Mouse (Mus musculus) cerebellum, adult 11 months (tissue): ENCODE results near the gene Ptpn3.
A peak's percentile ranks its signal among the peaks of the same experiment; 100 is the strongest.
"Not testable (repeated sequence)": the region's sequence is repeated elsewhere in the genome, so short reads cannot be mapped to it uniquely, and the experiment has no call there.

Source experiments
- DNase-seq: peaks from one replicate; pipeline ENCODE4 v3.0.0; 2022

The Ptpn3 gene

GRCm38 (mm10) chr4:57298181-57298580 lies 3.5 kb downstream of the Ptpn3 start:
- no peak for DNase-seq

DNA sequence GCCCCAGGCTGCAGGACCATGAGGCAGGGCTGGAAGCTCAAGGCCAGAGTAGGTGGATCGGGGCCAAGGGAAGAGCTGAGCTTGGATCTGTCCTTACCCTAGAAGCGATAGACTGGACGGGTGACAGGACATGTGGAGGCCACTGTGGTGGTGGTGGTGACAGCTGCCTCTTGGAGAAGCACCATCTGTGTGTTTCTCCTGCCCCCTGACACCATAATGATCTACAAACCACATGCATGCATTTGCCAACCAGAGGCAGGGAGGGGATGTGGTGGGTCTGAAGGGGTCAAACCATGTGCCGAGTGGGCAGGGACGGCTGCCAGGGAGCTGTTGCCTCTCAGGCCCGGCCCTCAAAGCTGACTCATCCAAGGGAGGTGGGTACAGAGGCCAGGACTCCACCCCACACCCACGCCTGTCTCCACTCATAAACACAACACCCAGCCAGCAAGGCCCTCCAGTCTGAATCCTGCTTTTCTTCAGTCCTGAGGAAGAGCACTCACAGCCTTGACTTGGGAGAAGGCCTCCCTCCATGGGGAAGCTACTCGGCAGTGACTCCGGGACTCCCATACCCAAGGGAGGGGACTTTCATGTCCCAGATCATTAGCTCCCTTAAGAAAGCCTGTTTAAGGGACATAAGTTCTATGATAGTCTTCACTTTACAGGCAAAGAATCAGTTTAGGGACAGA lies 6.5 kb downstream of the Ptpn3 start:
- DNase-seq: peak; percentile 79

DNA sequence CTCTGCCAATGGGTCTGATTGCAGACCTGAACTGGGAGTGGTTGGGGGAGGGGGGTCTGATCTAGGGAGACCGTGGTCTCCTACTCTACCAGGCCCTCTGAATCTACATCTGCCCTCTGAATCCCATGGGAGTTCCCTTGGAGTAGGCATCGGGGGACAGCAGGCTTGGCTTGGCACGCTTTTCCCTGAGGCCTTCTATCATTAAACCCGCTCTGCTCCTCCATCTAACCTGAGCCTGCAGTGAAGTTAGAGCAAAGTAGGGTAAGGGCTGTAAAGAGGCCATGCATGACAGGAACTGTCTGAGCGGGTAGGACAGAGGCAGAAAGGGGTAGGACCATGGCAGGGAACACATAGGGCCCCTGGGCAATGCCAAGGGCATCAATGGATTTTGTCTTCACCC lies 9.0 kb downstream of the Ptpn3 start:
- no peak for DNase-seq

GRCm38 (mm10) chr4:57290049-57290448 lies 11.6 kb downstream of the Ptpn3 start:
- DNase-seq: no peak

GRCm38 (mm10) chr4:57287808-57288207 lies 13.8 kb downstream of the Ptpn3 start:
- no peak for DNase-seq

DNA sequence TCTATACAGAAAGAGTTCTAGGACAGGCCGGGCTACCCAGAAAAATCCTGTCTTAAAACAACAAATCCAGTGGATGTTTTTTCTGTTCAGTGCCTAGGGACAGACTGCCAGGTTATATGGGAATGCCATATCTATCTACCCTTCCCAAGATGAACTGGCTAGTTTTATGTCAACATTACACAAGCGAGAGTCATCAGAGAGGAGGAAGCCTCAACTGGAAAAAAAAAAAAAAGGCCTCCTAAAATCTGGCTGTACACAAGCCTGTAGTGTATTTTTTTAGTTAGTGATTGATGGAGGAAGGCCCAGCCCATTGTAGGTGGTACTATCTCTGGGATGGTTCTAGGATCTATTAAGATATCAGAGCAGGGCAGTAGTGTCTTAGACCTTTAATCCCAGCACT lies 16.4 kb downstream of the Ptpn3 start:
- no peak for DNase-seq

- DNase-seq: no peak
These were observed 18.4 kb downstream of the Ptpn3 start for GRCm38 (mm10) chr4:57283189-57283588.

- DNase-seq: no peak
These were observed 19.0 kb downstream of the Ptpn3 start for GRCm38 (mm10) chr4:57282630-57283029.

DNA sequence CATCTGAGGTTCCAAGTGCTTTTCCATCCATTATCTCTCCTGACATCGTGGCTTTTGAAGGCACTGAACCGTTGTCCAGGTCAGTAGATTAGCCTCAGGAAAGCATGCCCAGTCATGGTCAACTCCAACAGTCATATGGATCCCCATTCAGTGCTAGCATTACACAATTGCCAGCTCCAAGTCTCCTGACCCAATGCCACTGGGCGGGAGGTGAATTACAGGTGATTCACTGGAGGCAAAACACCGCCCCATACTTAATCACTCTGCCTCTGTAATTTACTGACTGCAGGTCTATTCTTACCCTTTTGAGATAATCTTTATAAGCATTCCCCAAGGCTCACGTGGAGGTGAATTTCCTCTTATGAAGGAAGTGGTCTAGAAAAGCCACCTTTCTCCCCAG lies 19.5 kb downstream of the Ptpn3 start:
- DNase-seq: no peak

DNA sequence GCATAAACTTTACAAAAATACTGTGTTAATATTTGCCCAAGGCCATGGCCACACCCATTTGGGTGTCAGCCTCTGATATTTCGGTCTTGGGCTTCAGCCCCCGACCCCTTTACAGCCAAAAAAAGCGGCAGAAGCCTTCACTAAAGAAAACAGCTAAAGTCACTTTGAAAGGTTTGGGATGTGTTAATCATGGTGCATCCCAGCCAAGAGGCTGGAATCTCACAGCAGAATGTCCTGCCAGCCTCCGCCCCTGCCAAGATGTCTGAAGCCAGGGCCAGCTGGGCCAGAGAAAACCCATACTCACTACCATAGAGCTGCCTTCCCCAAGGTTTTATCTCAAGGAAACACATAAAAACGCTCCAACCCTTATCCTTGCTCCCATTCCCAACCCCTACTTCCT lies 20.7 kb downstream of the Ptpn3 start:
- DNase-seq: peak; percentile 45

- no peak for DNase-seq
These were observed 22.4 kb downstream of the Ptpn3 start for GRCm38 (mm10) chr4:57279229-57279628.

- DNase-seq: no peak
These were observed 22.8 kb downstream of the Ptpn3 start for GRCm38 (mm10) chr4:57278812-57279211.

DNA sequence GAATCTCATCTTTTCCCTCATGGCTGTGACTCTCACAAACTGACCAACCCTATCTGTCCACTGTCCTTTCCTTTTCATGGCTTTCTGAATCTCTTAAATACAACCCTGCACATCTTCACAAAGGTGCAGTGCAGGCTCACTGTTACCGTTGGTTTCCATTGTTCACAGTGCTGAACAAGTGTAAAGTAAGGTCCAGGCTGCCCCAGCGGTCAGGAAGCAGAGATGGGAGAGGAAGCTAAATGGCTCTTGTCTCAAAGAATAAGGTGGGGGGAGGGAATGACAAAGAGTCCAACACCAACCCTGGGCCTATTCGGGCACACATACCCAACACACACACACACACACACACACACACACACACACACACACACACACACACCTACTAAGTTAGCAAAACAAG lies 24.0 kb downstream of the Ptpn3 start:
- no peak for DNase-seq

DNA sequence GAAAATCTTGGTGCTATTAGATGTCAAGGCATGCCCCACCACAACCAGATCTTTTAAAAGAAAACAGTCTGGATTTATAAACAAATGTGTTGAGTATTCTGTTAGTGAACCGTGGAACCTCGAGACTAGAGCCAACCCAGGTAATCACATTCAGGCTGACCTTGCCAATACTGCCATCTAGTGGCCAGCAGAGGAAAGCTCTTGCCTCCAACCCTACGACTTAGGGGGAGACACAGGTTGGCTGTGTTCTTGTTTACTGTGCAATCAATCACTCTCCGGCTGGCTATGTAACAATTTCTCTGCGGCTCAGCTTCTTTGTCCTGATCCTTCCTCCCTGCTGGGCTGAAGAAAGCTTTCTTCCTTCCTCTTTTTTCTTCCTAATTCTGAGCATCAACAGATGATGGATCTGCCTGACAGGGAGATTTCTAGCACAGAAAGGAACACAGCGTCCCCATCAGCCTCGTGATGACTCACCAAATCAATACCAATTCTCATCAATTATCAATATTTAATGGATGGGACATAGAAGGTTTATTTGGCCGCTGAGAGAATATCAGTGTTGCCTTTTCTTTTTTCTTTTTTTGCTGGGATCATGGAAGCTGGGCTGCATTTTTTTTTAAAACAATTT lies 26.4 kb downstream of the Ptpn3 start:
- DNase-seq: peak; percentile 63

- DNase-seq: no peak
These were observed 27.8 kb downstream of the Ptpn3 start for GRCm38 (mm10) chr4:57273532-57274502.

DNA sequence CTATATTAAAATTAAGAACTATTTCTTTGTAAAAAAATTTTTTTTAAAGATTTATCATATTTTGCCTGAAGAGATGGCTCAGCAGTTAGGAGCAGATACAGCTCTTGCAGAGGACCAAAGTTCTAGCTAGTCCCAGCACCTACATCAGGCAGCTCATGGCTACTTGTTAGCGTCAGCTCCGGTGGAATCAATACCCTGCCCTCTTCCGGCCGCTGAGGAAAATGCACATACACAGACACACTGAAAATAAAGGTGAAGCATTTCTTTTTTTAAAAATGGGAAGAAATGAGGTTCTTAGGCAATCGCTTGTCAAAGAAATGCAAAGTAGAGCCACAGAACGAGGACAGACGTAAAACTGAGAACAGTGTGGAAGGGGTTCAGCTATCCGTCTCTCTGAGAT lies 30.6 kb downstream of the Ptpn3 start:
- DNase-seq: no peak

GRCm38 (mm10) chr4:57270489-57270888 lies 31.1 kb downstream of the Ptpn3 start:
- DNase-seq: not testable (repeated sequence)

- no peak for DNase-seq
These were observed 32.3 kb downstream of the Ptpn3 start for GRCm38 (mm10) chr4:57269344-57269743.

DNA sequence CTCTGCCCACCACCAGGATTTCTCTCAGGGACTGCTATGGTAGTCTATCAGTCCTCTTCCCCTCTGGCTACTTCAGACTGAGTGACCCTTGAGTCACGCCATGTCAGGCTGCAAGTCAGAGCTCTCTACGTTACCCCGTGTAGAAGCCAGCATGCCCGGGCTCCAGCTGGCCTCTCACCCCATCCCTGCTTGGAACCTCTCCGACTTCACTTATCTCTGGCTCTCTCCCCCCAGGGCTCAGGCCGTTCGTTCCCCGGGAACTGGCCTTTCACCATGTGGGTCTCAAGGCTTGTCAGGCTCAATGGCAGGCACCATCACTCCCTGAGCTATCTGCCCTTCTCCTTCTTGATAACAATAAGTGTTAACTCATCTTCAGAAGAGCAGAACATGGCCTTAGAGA lies 33.3 kb downstream of the Ptpn3 start:
- DNase-seq: no peak

DNA sequence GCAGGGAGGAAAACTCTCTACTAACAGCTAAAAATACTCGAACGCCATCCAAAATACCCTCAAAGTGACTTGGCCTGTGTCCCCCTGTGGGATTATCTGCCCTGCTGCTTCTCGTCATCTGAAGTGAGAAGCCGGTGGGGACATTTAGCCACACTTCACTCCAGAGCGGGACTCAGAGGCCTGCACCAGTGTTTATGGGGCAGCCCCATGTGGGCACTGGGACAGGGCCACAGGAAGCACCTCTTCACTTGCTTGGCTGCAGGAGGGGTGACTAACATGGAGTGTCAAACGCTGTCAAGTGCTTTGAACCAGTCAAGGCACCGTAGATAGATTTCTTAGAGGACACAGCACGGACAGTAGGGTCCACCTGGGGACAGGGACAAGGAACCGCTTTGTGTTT lies 35.2 kb downstream of the Ptpn3 start:
- DNase-seq: no peak

- DNase-seq: no peak
These were observed 37.9 kb downstream of the Ptpn3 start for GRCm38 (mm10) chr4:57263695-57264094.

DNA sequence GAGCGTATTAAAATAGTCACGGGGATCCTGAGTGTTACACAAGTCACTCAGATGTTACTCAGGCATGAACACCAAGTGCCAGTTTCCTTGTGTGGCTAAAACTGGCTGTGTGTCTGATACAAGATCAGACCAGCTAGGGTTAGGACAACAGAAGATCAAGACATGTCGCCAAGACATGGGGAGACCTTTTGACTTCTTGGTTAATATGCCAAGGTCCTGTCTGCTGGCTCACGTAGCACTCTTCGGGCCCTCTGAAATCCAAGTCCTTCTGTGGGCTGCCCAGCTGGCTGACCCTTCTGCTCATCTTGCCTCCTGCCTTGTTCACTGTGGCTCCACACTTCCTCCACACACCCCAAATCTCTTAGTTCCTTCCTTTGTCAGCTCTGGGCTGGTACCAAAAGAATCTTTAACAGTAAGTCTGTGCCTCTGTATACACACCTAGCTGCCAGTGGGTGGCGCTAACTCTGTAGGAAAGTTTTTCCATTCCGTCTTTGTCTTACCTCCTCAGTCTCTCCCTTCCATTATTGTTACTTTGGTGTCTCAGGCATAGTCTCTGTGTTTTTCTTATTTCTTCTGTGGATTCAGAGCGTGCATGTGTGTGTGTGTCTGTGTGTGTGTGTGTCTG lies 38.5 kb downstream of the Ptpn3 start:
- DNase-seq: no peak

DNA sequence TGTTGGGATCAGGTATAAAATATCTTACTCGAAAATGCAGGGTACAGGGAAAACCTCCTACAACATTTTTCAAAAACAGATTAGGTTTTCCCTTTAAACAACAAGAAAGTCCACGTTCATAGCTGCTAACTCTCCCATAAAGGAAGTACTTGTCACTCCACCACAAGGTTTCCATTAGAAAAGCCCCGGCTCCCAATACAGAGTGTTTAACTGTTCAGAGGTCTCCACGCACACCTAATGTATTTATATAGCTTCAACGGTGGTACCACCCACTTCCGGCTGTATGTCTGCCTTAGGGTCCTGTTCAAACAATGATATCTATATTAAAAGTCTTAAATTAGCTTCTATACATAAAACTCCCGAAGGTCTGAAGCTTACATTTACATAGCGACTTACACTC lies 39.2 kb downstream of the Ptpn3 start:
- DNase-seq: no peak
